Mouse (Mus musculus) MEL (cell line): ENCODE measurements around the gene 1700017B05Rik. TPM values are rescaled to one million over a fixed set of nuclear protein-coding genes. Genes with fewer than 3 reads are reported as not detected.

ENCODE experiments used
- DNase-seq: peaks from one replicate; pipeline ENCODE4 v3.0.0; 2011; ENCODE audit warnings: low read depth, low spot score
- H3K27ac ChIP-seq: 2 replicates; pipeline ENCODE4 v1.5.1; 2012; ENCODE audit warnings: low read depth, mild to moderate bottlenecking, control low read depth, low read length, moderate library complexity; ENCODE audit not compliant: control insufficient read depth
- H3K27me3 ChIP-seq, 2 experiments: fragments of 150-350 bp in 1 of 2; sonication (generic) in 1 of 2; 2 replicates each; pipeline ENCODE4 v1.6.1; 2012; ENCODE audit warnings: low read length in 2 of 2, mild to moderate bottlenecking in 2 of 2, improper control_type of control experiment in 1 of 2, moderate library complexity in 1 of 2; ENCODE audit not compliant: insufficient read depth in 2 of 2, control insufficient read depth in 1 of 2
- H3K36me3 ChIP-seq, 2 experiments: 2 replicates each; pipeline ENCODE4 v1.6.1; 2012 to 2014; ENCODE audit warnings: low read length in 2 of 2, improper control_type of control experiment in 1 of 2, inconsistent platforms in 1 of 2, mild to moderate bottlenecking in 1 of 2; ENCODE audit not compliant: insufficient read depth in 2 of 2, control insufficient read depth in 1 of 2
- H3K4me1 ChIP-seq, 2 experiments: fragments of 150-350 bp in 1 of 2; sonication (generic) in 1 of 2; 2 replicates each; pipeline ENCODE4 v1.6.1; 2012; ENCODE audit warnings: low read length in 2 of 2, improper control_type of control experiment in 1 of 2, mild to moderate bottlenecking in 1 of 2; ENCODE audit not compliant: insufficient read depth in 2 of 2, control insufficient read depth in 1 of 2
- H3K4me3 ChIP-seq, 2 experiments: fragments of 150-350 bp in 1 of 2; sonication (generic) in 1 of 2; 2 replicates each; pipeline ENCODE4 v1.5.1; 2012; ENCODE audit warnings: low read depth in 2 of 2, low read length in 2 of 2, mild to moderate bottlenecking in 2 of 2, moderate library complexity in 2 of 2, control low read depth in 1 of 2, improper control_type of control experiment in 1 of 2; ENCODE audit not compliant: control insufficient read depth in 1 of 2, insufficient read depth in 1 of 2
- H3K79me2 ChIP-seq: 2 replicates; pipeline ENCODE4 v1.6.1; 2012; ENCODE audit warnings: mild to moderate bottlenecking, low read length, moderate library complexity; ENCODE audit not compliant: control insufficient read depth, poor library complexity, insufficient read depth
- H3K9ac ChIP-seq: 2 replicates; pipeline ENCODE4 v1.6.1; 2012; ENCODE audit warnings: low read depth, mild to moderate bottlenecking, control low read depth, low read length, moderate library complexity; ENCODE audit not compliant: control insufficient read depth, poor library complexity, severe bottlenecking
- H3K9me3 ChIP-seq: fragments of 150-350 bp; sonication (generic); replicated peaks from 2 replicates; pipeline ENCODE4 v1.6.1; 2012; ENCODE audit warnings: mild to moderate bottlenecking, low read length, improper control_type of control experiment, moderate library complexity; ENCODE audit not compliant: insufficient read depth
- CHD2 ChIP-seq: IDR thresholded peaks from 2 replicates; pipeline ENCODE4 v1.6.1; 2011; ENCODE audit warnings: low read length, improper control_type of control experiment
- CTCF ChIP-seq, 3 experiments: IDR thresholded peaks in 2 of 3; conservative IDR thresholded peaks in 1 of 3; 2 replicates each; pipeline ENCODE4 v1.5.1; 2011 to 2012; ENCODE audit warnings: low read length in 3 of 3, low read depth in 2 of 3, mild to moderate bottlenecking in 2 of 3, improper control_type of control experiment in 1 of 3, inconsistent platforms in 1 of 3, mixed read lengths in 1 of 3, moderate library complexity in 1 of 3; ENCODE audit not compliant: control insufficient read depth in 1 of 3, insufficient read depth in 1 of 3, poor library complexity in 1 of 3, severe bottlenecking in 1 of 3
- ETS1 ChIP-seq: IDR thresholded peaks from 2 replicates; pipeline ENCODE4 v1.6.1; 2012; ENCODE audit warnings: low read depth, mild to moderate bottlenecking, inconsistent platforms, low read length, improper control_type of control experiment, moderate library complexity
- KAT2A ChIP-seq: conservative IDR thresholded peaks from 2 replicates; pipeline ENCODE4 v1.6.1; 2012; ENCODE audit warnings: low read depth, low read length, improper control_type of control experiment, inconsistent platforms
- MAFK ChIP-seq: IDR thresholded peaks from 2 replicates; pipeline ENCODE4 v1.6.1; 2011; ENCODE audit warnings: low read depth, mild to moderate bottlenecking, low read length, improper control_type of control experiment, borderline replicate concordance
- MAZ ChIP-seq: IDR thresholded peaks from 2 replicates; pipeline ENCODE4 v1.6.1; 2012; ENCODE audit warnings: low read depth, mild to moderate bottlenecking, inconsistent platforms, low read length, improper control_type of control experiment
- MXI1 ChIP-seq: IDR thresholded peaks from 2 replicates; pipeline ENCODE4 v1.6.1; 2011; ENCODE audit warnings: mild to moderate bottlenecking, low read depth, low read length, improper control_type of control experiment
- MYB ChIP-seq: IDR thresholded peaks from 2 replicates; pipeline ENCODE4 v1.6.1; 2011; ENCODE audit warnings: mild to moderate bottlenecking, low read depth, low read length, improper control_type of control experiment
- MYC ChIP-seq: IDR thresholded peaks from 2 replicates; pipeline ENCODE4 v1.6.1; 2011; ENCODE audit warnings: low read depth, mild to moderate bottlenecking, low read length, improper control_type of control experiment, moderate library complexity
- NELFE ChIP-seq: IDR thresholded peaks from 2 replicates; pipeline ENCODE4 v1.6.1; 2011; ENCODE audit warnings: low read depth, low read length, improper control_type of control experiment
- RAD21 ChIP-seq: IDR thresholded peaks from 2 replicates; pipeline ENCODE4 v1.6.1; 2011; ENCODE audit warnings: mild to moderate bottlenecking, low read depth, low read length, improper control_type of control experiment
- RCOR1 ChIP-seq: IDR thresholded peaks from 2 replicates; pipeline ENCODE4 v1.6.1; 2012; ENCODE audit warnings: low read depth, mild to moderate bottlenecking, inconsistent platforms, low read length, improper control_type of control experiment
- SIN3A ChIP-seq: IDR thresholded peaks from 2 replicates; pipeline ENCODE4 v1.6.1; 2012; ENCODE audit warnings: low read length, improper control_type of control experiment, inconsistent platforms
- TBP ChIP-seq: IDR thresholded peaks from 2 replicates; pipeline ENCODE4 v1.8.0; 2011; ENCODE audit warnings: low read depth, low read length, improper control_type of control experiment
- UBTF ChIP-seq: IDR thresholded peaks from 2 replicates; pipeline ENCODE4 v1.6.1; 2012; ENCODE audit warnings: low read depth, mild to moderate bottlenecking, inconsistent platforms, low read length, improper control_type of control experiment, moderate library complexity, borderline replicate concordance; ENCODE audit not compliant: insufficient read depth
- USF1 ChIP-seq: IDR thresholded peaks from 2 replicates; pipeline ENCODE4 v1.6.1; 2014; ENCODE audit warnings: low read depth, mild to moderate bottlenecking, inconsistent platforms, low read length, improper control_type of control experiment, moderate library complexity
- ZMIZ1 ChIP-seq: IDR thresholded peaks from 2 replicates; pipeline ENCODE4 v1.6.1; 2012; ENCODE audit warnings: low read depth, mild to moderate bottlenecking, inconsistent platforms, low read length, improper control_type of control experiment, moderate library complexity
- ZNF384 ChIP-seq: IDR thresholded peaks from 2 replicates; pipeline ENCODE4 v1.6.1; 2012; ENCODE audit warnings: low read depth, mild to moderate bottlenecking, inconsistent platforms, low read length, improper control_type of control experiment
- polyA plus RNA-seq, 2 experiments: library from polyadenylated mRNA; stranded (reverse) in 1 of 2; unstranded in 1 of 2; fragments of >175 nt in 1 of 2; fragments of >200 nt in 1 of 2; gene quantifications; 2 replicates each; pipeline versions ENCODE4 v1.2.1 to v1.2.4; 2012; ENCODE audit warnings: low replicate concordance in 2 of 2, low read depth in 1 of 2; ENCODE audit not compliant: insufficient read length in 2 of 2, insufficient read depth in 1 of 2, missing spikeins in 1 of 2
- total RNA-seq: library from RNA; depleted of rRNA; stranded (reverse); fragments of 300-350 nt; gene quantifications from 2 replicates; pipeline ENCODE4 v1.2.3, GENCODE M21; 2012

Gene 1700017B05Rik
- total and polyA plus RNA-seq, 3 experiments = 52.7 to 76.5 TPM; not detected in 1

- TF ChIP-seq CHD2 = no peak
- peak; percentile 42; the same call in 1 of the 2 replicates for TF ChIP-seq MAZ
- TF ChIP-seq TBP = no peak
- no peak for TF ChIP-seq MAFK
- no peak for TF ChIP-seq USF1
- TF ChIP-seq NELFE = no peak
- TF ChIP-seq ETS1 = no peak; the same call in 1 of the 2 replicates
- no peak for TF ChIP-seq ZNF384
- TF ChIP-seq ZMIZ1 = no peak
- TF ChIP-seq MYC = 0 out of 2 replicates have a peak, but pooled peaks have one; percentile 46
- no peak for TF ChIP-seq UBTF
- TF ChIP-seq, all 39 proteins: peak for 12
Measured at GRCm38 (mm10) chr9:57259736-57260135, 2.7 kb downstream of the 1700017B05Rik start (continued).

- Histone ChIP-seq H3K36me3 (peaks cover 6 to 31% of the 10 kb centered on the region in 2 experiments), H3K9me3 (no peaks in the 10 kb centered on the region), H3K79me2 (peaks cover 78% of the 10 kb centered on the region), H3K27ac (no peak overlapping the region), H3K9ac (no peak overlapping the region), H3K27me3 (no peaks in the 10 kb centered on the region), H3K4me3 (no peak overlapping the region), H3K4me1 (peaks cover 0 to 7% of the 10 kb centered on the region in 2 experiments; a peak in 3 of 4 replicates)
- DNase-seq = no peak
- TF ChIP-seq CTCF (IDR thresholded peaks at IDR 0.05 in 2 of 3, conservative IDR thresholded peaks at IDR 0.05 in 1 of 3; ENCODE audit: control insufficient read depth in 1 of 3, insufficient read depth in 1 of 3, low read depth in 2 of 3, low read length in 3 of 3, poor library complexity in 1 of 3, severe bottlenecking in 1 of 3) (no peak), RCOR1 (no peak), RAD21 (no peak), KAT2A (no peak), MYB (no peak), SIN3A (no peak), MXI1 (no peak), USF1 (no peak), TBP (no peak)
- TF ChIP-seq, all 39 proteins: peak for 0
Measured at GRCm38 (mm10) chr9:57257627-57258026, 4.8 kb downstream of the 1700017B05Rik start.

GRCm38 (mm10) chr9:57256861-57257260 lies 5.6 kb downstream of the 1700017B05Rik start:
- TF ChIP-seq UBTF = no peak
- Histone ChIP-seq H3K27me3 (no peaks in the 10 kb centered on the region), H3K4me3 (no peak overlapping the region), H3K9me3 (no peaks in the 10 kb centered on the region), H3K36me3 (peaks cover 6 to 31% of the 10 kb centered on the region in 2 experiments), H3K9ac (no peak overlapping the region), H3K27ac (no peak overlapping the region), H3K4me1 (peaks cover 0 to 7% of the 10 kb centered on the region in 2 experiments; a peak in 3 of 4 replicates), H3K79me2 (peaks cover 72% of the 10 kb centered on the region)
- no peak for DNase-seq
